Mouse (Mus musculus) E14TG2a.4 (cell line): ENCODE results near the gene Mrps35.
A peak's percentile ranks its signal among the peaks of the same experiment; 100 is the strongest.

Experiments
- H3K27me3 ChIP-seq: 2 replicates; pipeline ENCODE4 v1.6.1; 2014; ENCODE audit warnings: low read length, control low read depth; ENCODE audit not compliant: insufficient read depth
- H3K36me3 ChIP-seq: 2 replicates; pipeline ENCODE4 v1.6.1; 2014; ENCODE audit warnings: low read length, control low read depth; ENCODE audit not compliant: insufficient read depth
- H3K4me1 ChIP-seq: replicated peaks from 2 replicates; pipeline ENCODE4 v1.6.1; 2014; ENCODE audit warnings: low read depth, low read length, control low read depth
- H3K4me3 ChIP-seq: replicated peaks from 2 replicates; pipeline ENCODE4 v1.5.1; 2014; ENCODE audit warnings: mild to moderate bottlenecking, low read length
- H3K9me3 ChIP-seq: 2 replicates; pipeline ENCODE4 v1.6.1; 2014; ENCODE audit warnings: low read length, control low read depth
- CTCF ChIP-seq: conservative IDR thresholded peaks from 2 replicates; pipeline ENCODE4 v1.5.1; 2014; ENCODE audit warnings: low read length
- NANOG ChIP-seq: IDR thresholded peaks from 2 replicates; pipeline ENCODE4 v1.6.1; 2014; ENCODE audit warnings: borderline replicate concordance, low read length, mixed read lengths
- POU5F1 ChIP-seq: IDR thresholded peaks from 2 replicates; pipeline ENCODE4 v1.6.1; 2014; ENCODE audit warnings: low read length, borderline replicate concordance

The Mrps35 gene

DNA sequence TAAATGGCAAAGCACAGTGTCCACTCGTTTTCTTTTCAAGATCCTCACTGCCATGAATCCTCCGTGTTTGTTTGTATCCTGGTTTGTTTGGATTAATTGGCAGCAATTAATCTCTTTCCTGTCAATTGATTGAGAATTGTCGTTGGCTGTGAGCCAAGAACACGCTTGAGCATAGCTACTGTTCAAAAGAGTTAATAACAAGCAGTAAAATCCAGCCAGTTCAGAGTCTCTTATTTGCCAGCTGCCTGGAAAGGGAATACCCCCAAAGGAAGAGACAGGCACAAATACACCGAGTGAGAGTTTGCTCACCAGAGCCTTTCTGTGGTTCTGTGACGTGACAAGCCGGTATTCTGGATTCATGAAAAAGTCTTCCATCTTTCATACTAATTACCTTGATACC is 19.5 kb downstream of the Mrps35 start:
- H3K36me3 ChIP-seq = peaks cover 78% of the 10 kb centered on the region
- no peak overlapping the region for H3K4me3 ChIP-seq
- no peaks in the 10 kb centered on the region for H3K27me3 ChIP-seq
- 0 out of 2 replicates have a peak, but pooled peaks cover 4% of the 10 kb centered on the region for H3K4me1 ChIP-seq
- TF ChIP-seq CTCF = no peak
- no peak for TF ChIP-seq NANOG
- TF ChIP-seq POU5F1 = no peak
- no peaks in the 10 kb centered on the region for H3K9me3 ChIP-seq

DNA sequence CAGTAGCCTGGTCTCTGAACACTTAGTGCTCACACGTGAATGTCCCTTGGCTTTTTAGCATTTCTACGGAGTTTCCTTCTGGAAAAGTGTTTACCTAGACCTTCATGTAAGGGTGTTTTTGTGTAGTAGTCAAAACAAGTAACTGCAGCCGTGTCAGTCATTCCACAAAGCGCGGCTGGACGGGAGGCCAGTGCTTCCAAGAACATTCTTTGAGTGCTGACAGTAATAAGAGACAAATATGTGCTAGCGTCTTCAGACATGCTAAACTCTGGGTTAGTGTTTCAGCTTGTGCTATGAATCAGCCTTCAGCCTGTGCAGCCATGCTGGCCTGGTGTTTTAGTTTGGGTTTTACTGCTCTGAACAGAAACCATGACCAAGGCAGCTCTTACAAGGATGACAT is 20.1 kb downstream of the Mrps35 start:
- 0 out of 2 replicates have a peak, but pooled peaks cover 4% of the 10 kb centered on the region for H3K4me1 ChIP-seq
- H3K36me3 ChIP-seq = peaks cover 78% of the 10 kb centered on the region
- H3K4me3 ChIP-seq = no peak overlapping the region
- H3K27me3 ChIP-seq = no peaks in the 10 kb centered on the region
- H3K9me3 ChIP-seq = no peaks in the 10 kb centered on the region
- TF ChIP-seq POU5F1 (no peak), CTCF (no peak)

DNA sequence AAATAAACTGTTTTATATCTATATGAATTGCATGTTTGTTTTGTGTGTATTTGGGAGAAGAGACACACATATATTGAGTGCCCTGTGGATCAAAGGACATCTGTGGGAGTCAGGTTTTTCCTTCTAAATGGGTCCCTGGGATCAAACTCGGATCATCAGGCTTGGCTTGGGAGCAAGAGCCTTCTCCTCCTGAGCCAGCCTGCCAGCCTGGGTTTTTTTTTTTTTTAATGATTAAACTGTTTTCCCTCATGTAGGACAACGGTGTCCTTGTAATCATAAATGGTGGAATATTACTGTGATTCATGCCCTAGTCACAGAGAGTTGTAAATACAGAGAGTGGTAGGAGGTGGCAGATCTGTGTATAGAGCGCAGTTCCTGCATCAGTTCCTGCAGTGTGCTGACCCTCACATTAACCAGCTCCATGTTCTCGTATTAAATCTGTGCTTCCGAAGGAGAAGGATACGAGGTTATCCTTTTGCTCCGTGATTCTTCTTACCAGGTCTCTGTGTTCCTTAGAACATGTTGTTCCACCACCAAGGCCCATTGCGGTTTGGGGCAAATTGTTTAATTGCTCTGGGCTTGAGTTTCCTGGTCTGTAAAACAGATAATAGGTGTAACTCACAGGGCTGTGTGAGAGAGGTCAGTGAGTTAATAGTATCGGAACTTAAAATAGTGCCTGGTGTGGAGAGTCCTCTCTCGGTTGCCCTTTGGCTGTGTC is 21.8 kb downstream of the Mrps35 start:
- Histone ChIP-seq H3K9me3 (no peaks in the 10 kb centered on the region), H3K27me3 (no peaks in the 10 kb centered on the region), H3K4me3 (no peak overlapping the region), H3K4me1 (peaks cover 3% of the 10 kb centered on the region; the same call in 1 of the 2 replicates), H3K36me3 (peaks cover 82% of the 10 kb centered on the region)
- no peak for TF ChIP-seq NANOG
- TF ChIP-seq CTCF = no peak

DNA sequence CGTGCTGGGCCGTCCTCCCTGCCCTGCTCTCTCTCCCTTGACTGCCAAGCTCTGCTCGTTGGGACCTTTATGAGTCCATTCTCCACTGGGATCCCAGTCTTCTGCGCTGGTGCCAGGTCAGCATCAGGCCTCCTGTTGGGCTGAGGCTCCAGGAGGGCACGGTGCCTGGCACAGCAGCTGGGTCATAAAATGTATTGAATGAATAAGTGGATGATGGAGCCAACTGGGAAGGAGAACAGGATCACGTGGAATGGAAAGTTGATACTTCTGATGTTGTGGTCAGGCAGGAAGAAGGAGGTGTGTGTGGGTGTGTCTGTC is 22.3 kb downstream of the Mrps35 start:
- H3K36me3 ChIP-seq = peaks cover 84% of the 10 kb centered on the region
- TF ChIP-seq POU5F1 = no peak
- TF ChIP-seq CTCF = no peak
- TF ChIP-seq NANOG = no peak
- H3K4me3 ChIP-seq = no peak overlapping the region
- H3K27me3 ChIP-seq = no peaks in the 10 kb centered on the region
- no peaks in the 10 kb centered on the region for H3K9me3 ChIP-seq
- H3K4me1 ChIP-seq = peaks cover 8% of the 10 kb centered on the region

DNA sequence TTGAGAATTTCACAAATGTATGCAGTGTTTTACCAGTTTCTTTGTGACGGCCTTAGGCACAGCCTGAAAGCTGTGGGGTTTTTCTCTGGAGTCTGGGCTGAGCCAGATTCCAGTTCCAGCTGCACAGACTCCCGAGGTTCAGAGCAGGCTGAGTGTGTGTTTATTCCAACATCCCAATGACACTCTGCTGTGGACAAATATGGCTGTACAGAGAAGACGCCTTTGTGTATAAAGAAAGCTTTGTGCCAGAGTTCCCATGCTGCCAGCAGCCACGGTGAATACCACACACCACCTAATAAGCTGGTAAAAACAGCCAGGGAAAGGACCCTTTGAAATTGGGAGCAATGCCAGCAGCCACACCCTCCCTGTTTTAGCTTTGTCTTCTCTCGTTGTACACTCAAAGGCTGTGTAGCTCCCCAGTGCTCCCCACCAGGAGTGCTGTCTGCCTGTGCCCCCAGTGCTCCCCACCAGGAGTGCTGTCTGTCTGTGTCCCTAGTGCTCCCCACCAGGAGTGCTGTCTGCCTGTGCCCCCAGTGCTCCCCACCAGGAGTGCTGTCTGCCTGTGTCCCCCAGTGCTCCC is 33.3 kb downstream of the Mrps35 start:
- H3K36me3 ChIP-seq = peaks cover 33% of the 10 kb centered on the region
- no peaks in the 10 kb centered on the region for H3K9me3 ChIP-seq
- TF ChIP-seq NANOG (no peak), POU5F1 (no peak), CTCF (no peak)

DNA sequence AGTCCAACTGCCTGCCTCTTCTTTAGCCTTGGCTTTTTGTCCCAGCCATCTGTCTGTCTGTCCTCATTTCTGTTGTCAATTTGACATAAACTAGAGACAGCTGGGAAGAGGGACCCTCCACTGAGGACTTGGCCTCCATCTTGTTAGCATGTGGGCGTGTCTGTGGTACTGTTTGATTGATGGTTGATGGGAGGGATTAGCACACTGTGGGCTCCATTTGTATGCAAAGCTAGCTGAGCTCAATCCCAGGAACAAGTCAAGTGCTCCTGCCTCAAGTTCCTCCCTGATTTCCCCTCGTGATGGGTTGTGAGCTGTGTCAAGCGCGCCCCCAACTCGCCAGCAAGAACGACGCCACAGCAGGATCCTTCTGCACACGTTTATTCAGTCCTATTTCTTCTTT is 34.3 kb downstream of the Mrps35 start:
- no peaks in the 10 kb centered on the region for H3K27me3 ChIP-seq
- peaks cover 27% of the 10 kb centered on the region for H3K36me3 ChIP-seq
- H3K4me3 ChIP-seq = no peak overlapping the region
- peaks cover 59% of the 10 kb centered on the region for H3K4me1 ChIP-seq
- no peaks in the 10 kb centered on the region for H3K9me3 ChIP-seq
- TF ChIP-seq POU5F1 (no peak), CTCF (no peak), NANOG (no peak)

More for the DNA sequence above, 33.3 kb downstream of the Mrps35 start:
- H3K4me1 ChIP-seq = peaks cover 63% of the 10 kb centered on the region
- H3K4me3 ChIP-seq = no peak overlapping the region
- H3K27me3 ChIP-seq = no peaks in the 10 kb centered on the region

DNA sequence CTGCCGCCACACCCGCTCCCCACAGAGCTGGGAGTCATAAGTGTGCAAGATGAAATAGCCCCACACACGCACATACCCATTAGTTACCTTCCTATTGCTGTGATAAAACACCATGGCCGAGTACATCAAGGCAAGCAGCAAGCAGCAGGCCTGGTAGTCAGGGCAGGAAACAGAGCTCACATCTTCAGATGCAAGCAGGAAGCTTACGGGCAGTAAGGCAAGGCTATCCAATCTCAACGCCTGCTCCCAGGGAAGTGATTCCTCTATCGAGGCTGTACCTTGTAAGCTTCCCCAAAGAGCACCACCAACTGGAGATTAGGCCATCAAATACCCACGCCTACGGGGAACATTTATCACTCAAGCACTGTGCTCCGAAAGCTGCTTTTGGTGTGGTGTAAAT is 37.4 kb downstream of the Mrps35 start:
- Histone ChIP-seq H3K36me3 (peaks cover 10% of the 10 kb centered on the region), H3K9me3 (no peaks in the 10 kb centered on the region), H3K4me1 (peaks cover 58% of the 10 kb centered on the region), H3K4me3 (peak overlapping the region; percentile 18), H3K27me3 (no peaks in the 10 kb centered on the region)
- TF ChIP-seq CTCF (no peak), POU5F1 (no peak), NANOG (no peak)

DNA sequence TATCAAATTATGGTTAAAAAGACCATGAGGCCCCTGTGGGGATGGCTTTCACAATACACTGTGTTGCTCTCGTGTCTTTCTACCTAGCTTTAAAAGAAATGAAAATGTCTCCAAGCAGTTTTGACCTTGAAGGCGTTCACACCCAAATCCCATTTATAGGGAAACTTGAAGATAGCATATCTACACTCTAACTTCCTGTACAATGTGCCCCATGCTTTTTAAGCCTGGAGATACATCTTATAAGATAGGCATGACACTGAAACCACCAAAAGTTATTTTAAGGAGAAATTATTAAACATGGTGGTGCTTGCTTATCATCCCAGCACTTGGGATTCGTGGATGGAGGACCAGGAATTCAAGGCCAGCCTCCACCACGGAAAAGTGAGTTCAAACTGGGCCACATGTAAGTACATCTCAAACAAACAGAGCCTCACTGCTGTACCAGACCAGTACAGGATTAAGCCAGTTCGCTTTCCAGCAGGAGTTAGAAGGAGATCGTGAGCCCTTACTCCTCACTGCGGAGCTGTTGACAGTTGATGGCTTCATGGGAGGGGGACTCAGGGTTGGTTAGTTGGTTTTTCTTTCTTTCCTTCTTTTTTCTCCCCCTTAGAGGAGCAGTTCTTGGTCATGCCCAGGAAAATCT is 43.0 kb downstream of the Mrps35 start:
- Histone ChIP-seq H3K27me3 (peaks cover 3% of the 10 kb centered on the region; the same call in 1 of the 2 replicates), H3K9me3 (no peaks in the 10 kb centered on the region), H3K4me1 (peaks cover 73% of the 10 kb centered on the region), H3K36me3 (peaks cover 4% of the 10 kb centered on the region; the same call in 1 of the 2 replicates), H3K4me3 (no peak overlapping the region)
- TF ChIP-seq NANOG (no peak), CTCF (no peak), POU5F1 (no peak)
